Comparison of ENCODE assay signal across 8 mouse cellular contexts in genomic region chr2:31845512-31845895, GRCm38 (mm10). TPM values are rescaled to one million over a fixed set of nuclear protein-coding genes. Genes with fewer than 3 reads are reported as not detected.
DNase-seq lines count a peak whose midpoint lies in the region; ATAC-seq and TF ChIP-seq lines count a peak whose summit lies in the region.

No protein-coding gene starts in this region.

- no peaks in the 10 kb centered on the region for H3K4me1 ChIP-seq in embryonic fibroblast, embryonic 13.5 days (ENCODE audit: control insufficient read depth, insufficient read depth, low read length)
- peaks cover 39% of the 10 kb centered on the region for H3K4me1 ChIP-seq in limb, embryonic 10.5 days
- H3K4me1 ChIP-seq in neural tube, embryonic 13.5 days (replicated peaks): peaks cover 27% of the 10 kb centered on the region

- no peak for DNase-seq in layer of hippocampus, adult 2 months (ENCODE audit: low spot score in 2 of 2)
- DNase-seq in layer of hippocampus, adult 11-12 months (ENCODE audit: low spot score): no peak
- peak; percentile 54 for DNase-seq in limb, embryonic 10.5 days (ENCODE audit: low spot score)
- no peak for DNase-seq in gastrocnemius, postnatal 14 days
- DNase-seq in kidney, postnatal 25 days: no peak
- no peak for DNase-seq in spleen, postnatal 10 days (ENCODE audit: low spot score in 2 of 2)

- H3K9me3 ChIP-seq in limb, embryonic 10.5 days (replicated peaks): no peaks in the 10 kb centered on the region
- no peaks in the 10 kb centered on the region for H3K9me3 ChIP-seq in neural tube, embryonic 13.5 days

- ATAC-seq in neural tube, embryonic 13.5 days (ENCODE audit: low read depth): 0 out of 2 replicates have a peak, but pooled peaks have one; percentile 24

- intact Hi-C loops in gastrocnemius, postnatal 14 days (cut with DNase I; ENCODE audit: low total_unique reads): no loop called here

- 2% methylated on average over 26 of the region's 26 CpGs for WGBS in limb, embryonic 10.5 days
- WGBS in neural tube, embryonic 13.5 days: 3% methylated on average over 26 of the region's 26 CpGs

- peaks cover 75% of the 10 kb centered on the region for H3K27me3 ChIP-seq in limb, embryonic 10.5 days (ENCODE audit: low read depth, poor library complexity, severe bottlenecking)
- peaks cover 73% of the 10 kb centered on the region for H3K27me3 ChIP-seq in neural tube, embryonic 13.5 days

- H3K4me2 ChIP-seq in neural tube, embryonic 13.5 days: peak overlapping the region; percentile 87

- peak overlapping the region; percentile 63 for H3K9ac ChIP-seq in neural tube, embryonic 13.5 days

- TF ChIP-seq CTCF in layer of hippocampus, adult 2 months (conservative IDR thresholded peaks at IDR 0.05): no peak
- no peak for TF ChIP-seq CTCF in embryonic fibroblast, embryonic 13.5 days (IDR thresholded peaks at IDR 0.05; ENCODE audit: borderline replicate concordance, insufficient read depth, low read length)

- no peaks in the 10 kb centered on the region for H3K36me3 ChIP-seq in limb, embryonic 10.5 days
- H3K36me3 ChIP-seq in neural tube, embryonic 13.5 days: no peaks in the 10 kb centered on the region

- peak overlapping the region; percentile 69 for H3K4me3 ChIP-seq in layer of hippocampus, adult 2 months
- peak overlapping the region; percentile 34; the same call in 1 of the 2 replicates for H3K4me3 ChIP-seq in embryonic fibroblast, embryonic 13.5 days (ENCODE audit: insufficient read depth, low read length)
- H3K4me3 ChIP-seq in limb, embryonic 10.5 days: peak overlapping the region; percentile 68
- peak overlapping the region; percentile 46 for H3K4me3 ChIP-seq in neural tube, embryonic 13.5 days

- no peak for TF ChIP-seq POLR2A in embryonic fibroblast, embryonic 13.5 days (IDR thresholded peaks at IDR 0.05; ENCODE audit: low read depth, low read length)

- peak overlapping the region; percentile 82 for H3K27ac ChIP-seq in layer of hippocampus, adult 2 months
- H3K27ac ChIP-seq in embryonic fibroblast, embryonic 13.5 days (ENCODE audit: insufficient read depth, low read length): no peak overlapping the region
- peak overlapping the region; percentile 74; the same call in 1 of the 2 replicates for H3K27ac ChIP-seq in limb, embryonic 10.5 days
- no peak overlapping the region for H3K27ac ChIP-seq in neural tube, embryonic 13.5 days (replicated peaks)

RNA-seq across cellular contexts. Expression of gene Fibcd1, which starts 0.3 kb away (rescaled TPM):
- total RNA-seq in layer of hippocampus, adult 2 months (2021): 100 to 1,000 TPM; 108 to 110 TPM
- polyA plus RNA-seq in embryonic fibroblast, embryonic 13.5 days (2011; ENCODE audit: insufficient read length, low read depth, missing spikeins): 0.11 TPM in 1 of 2 replicates, not detected in the other
- 0.04 and 0.13 TPM in 2 replicates for polyA plus RNA-seq in limb, embryonic 10.5 days (2016; fragmentation: Nextera tagmentation; extraction: Ambion mirVana)
- 2.8 and 3.1 TPM in 2 replicates for polyA plus RNA-seq in neural tube, embryonic 13.5 days (2015; fragmentation: Nextera tagmentation; extraction: Ambion mirVana)
- total RNA-seq in gastrocnemius, postnatal 14 days (2021): not detected

RNA-seq across cellular contexts. Expression of gene Qrfp, which starts 35.1 kb away (rescaled TPM):
- not detected for total RNA-seq in layer of hippocampus, adult 2 months (2021)
- not detected in 2 replicates for polyA plus RNA-seq in embryonic fibroblast, embryonic 13.5 days (2011; ENCODE audit: insufficient read length, low read depth, missing spikeins)
- 0.06 and 0.23 TPM in 2 replicates for polyA plus RNA-seq in limb, embryonic 10.5 days (2016; fragmentation: Nextera tagmentation; extraction: Ambion mirVana)
- 0.13 TPM in 1 of 2 replicates, not detected in the other for polyA plus RNA-seq in neural tube, embryonic 13.5 days (2015; fragmentation: Nextera tagmentation; extraction: Ambion mirVana)
- not detected for total RNA-seq in gastrocnemius, postnatal 14 days (2021)

RNA-seq across cellular contexts. Expression of gene Lamc3, which starts 41.6 kb away (rescaled TPM):
- total RNA-seq in layer of hippocampus, adult 2 months (2021): 1 to 10 TPM; 6.3 to 7.8 TPM
- polyA plus RNA-seq in embryonic fibroblast, embryonic 13.5 days (2011; ENCODE audit: insufficient read length, low read depth, missing spikeins): 0.09 and 0.37 TPM in 2 replicates
- polyA plus RNA-seq in limb, embryonic 10.5 days (2016; fragmentation: Nextera tagmentation; extraction: Ambion mirVana): 0.15 and 0.16 TPM in 2 replicates
- polyA plus RNA-seq in neural tube, embryonic 13.5 days (2015; fragmentation: Nextera tagmentation; extraction: Ambion mirVana): 5.3 and 5.7 TPM in 2 replicates
- under 1 TPM; 0.60 to 0.66 TPM for total RNA-seq in gastrocnemius, postnatal 14 days (2021)

Comparison
In these comparisons a context has a peak if more than half of its experiments do, and no peak if none do; other contexts are left out.
1. H3K27ac ChIP-seq: peak in layer of hippocampus, adult 2 months (single experiment) and limb, embryonic 10.5 days (single experiment); none in embryonic fibroblast, embryonic 13.5 days (single experiment) and neural tube, embryonic 13.5 days (single experiment).
2. Peak in every context shown above with its lines, with median percentiles within 50 percentile points of each other: H3K4me3 ChIP-seq.